Mouse (Mus musculus) megakaryocyte, embryonic 14.5 days (primary cell): ENCODE results near the gene Arglu1. TPM values are rescaled to one million over a fixed set of nuclear protein-coding genes. Genes with fewer than 3 reads are reported as not detected.

ENCODE experiments used
- H3K27me3 ChIP-seq: replicated peaks from 2 replicates; pipeline ENCODE3; 2012; ENCODE audit warnings: inconsistent platforms
- H3K36me3 ChIP-seq: replicated peaks from 2 replicates; pipeline ENCODE3; 2012; ENCODE audit warnings: low read length, inconsistent platforms, mixed read lengths
- H3K4me1 ChIP-seq: 2 replicates; pipeline ENCODE4 v1.6.1; 2012; ENCODE audit warnings: inconsistent platforms
- H3K4me3 ChIP-seq: replicated peaks from 2 replicates; pipeline ENCODE3; 2012; ENCODE audit warnings: moderate library complexity, mild to moderate bottlenecking, inconsistent platforms
- H3K9me3 ChIP-seq: 2 replicates; pipeline ENCODE4 v1.6.1; 2012; ENCODE audit warnings: inconsistent platforms
- FLI1 ChIP-seq: IDR thresholded peaks from 2 replicates; pipeline ENCODE4 v1.6.1; 2012; ENCODE audit warnings: low read length, inconsistent platforms, mixed read lengths
- GATA1 ChIP-seq: IDR thresholded peaks from 3 replicates; pipeline ENCODE4 v1.6.1; 2012; ENCODE audit warnings: mixed read lengths, low read length, inconsistent platforms, borderline replicate concordance
- polyA plus RNA-seq: library from polyadenylated mRNA; stranded (reverse); fragments of >175 nt; gene quantifications from 2 replicates; pipeline ENCODE4 v1.2.3, GENCODE M21; 2012; ENCODE audit warnings: low replicate concordance; ENCODE audit not compliant: insufficient read depth

Arglu1 gene
- 17.4 and 61.2 TPM in 2 replicates for polyA plus RNA-seq

- Histone ChIP-seq H3K4me1 (peaks cover 38% of the 10 kb centered on the region), H3K9me3 (no peaks in the 10 kb centered on the region), H3K36me3 (peaks cover 3% of the 10 kb centered on the region), H3K4me3 (peak within 1 kb of the TSS; percentile 96), H3K27me3 (peaks cover 4% of the 10 kb centered on the region)
- TF ChIP-seq GATA1, result no peak
- TF ChIP-seq FLI1, result no peak
Observed at GRCm38 (mm10) chr8:8690146-8691092, at the start of gene Arglu1. TSS of gene Arglu1 (minus strand) at chr8:8690521.

GRCm38 (mm10) chr8:8737271-8737670 lies 47.0 kb upstream of the Arglu1 start:
- Histone ChIP-seq H3K4me1 (no peaks in the 10 kb centered on the region), H3K36me3 (no peaks in the 10 kb centered on the region), H3K27me3 (no peaks in the 10 kb centered on the region), H3K4me3 (no peak overlapping the region), H3K9me3 (no peaks in the 10 kb centered on the region; the same call in 1 of the 2 replicates)
- TF ChIP-seq FLI1 (no peak), GATA1 (no peak)

- TF ChIP-seq GATA1 (no peak), FLI1 (no peak)
- no peak overlapping the region for H3K4me3 ChIP-seq
- H3K36me3 ChIP-seq, result no peaks in the 10 kb centered on the region
- H3K9me3 ChIP-seq, result no peaks in the 10 kb centered on the region; the same call in 1 of the 2 replicates
- H3K4me1 ChIP-seq, result no peaks in the 10 kb centered on the region
- no peaks in the 10 kb centered on the region for H3K27me3 ChIP-seq
Observed at GRCm38 (mm10) chr8:8736826-8737225, 46.5 kb upstream of the Arglu1 start.

GRCm38 (mm10) chr8:8733804-8734203 lies 43.5 kb upstream of the Arglu1 start:
- no peak overlapping the region for H3K4me3 ChIP-seq
- no peaks in the 10 kb centered on the region for H3K36me3 ChIP-seq
- no peaks in the 10 kb centered on the region; the same call in 1 of the 2 replicates for H3K9me3 ChIP-seq
- H3K27me3 ChIP-seq, result no peaks in the 10 kb centered on the region
- H3K4me1 ChIP-seq, result no peaks in the 10 kb centered on the region
- no peak for TF ChIP-seq FLI1
- no peak for TF ChIP-seq GATA1

- TF ChIP-seq GATA1 (no peak), FLI1 (no peak)
- H3K27me3 ChIP-seq, result no peaks in the 10 kb centered on the region
- no peak overlapping the region for H3K4me3 ChIP-seq
- peaks cover 3% of the 10 kb centered on the region; the same call in 1 of the 2 replicates for H3K9me3 ChIP-seq
- H3K4me1 ChIP-seq, result no peaks in the 10 kb centered on the region
- no peaks in the 10 kb centered on the region for H3K36me3 ChIP-seq
Observed at GRCm38 (mm10) chr8:8728643-8729042, 38.3 kb upstream of the Arglu1 start.

- H3K4me3 ChIP-seq, result no peak overlapping the region
- TF ChIP-seq FLI1 (no peak), GATA1 (no peak)
- no peaks in the 10 kb centered on the region for H3K4me1 ChIP-seq
- no peaks in the 10 kb centered on the region for H3K36me3 ChIP-seq
- H3K27me3 ChIP-seq, result no peaks in the 10 kb centered on the region
- H3K9me3 ChIP-seq, result peaks cover 3% of the 10 kb centered on the region; the same call in 1 of the 2 replicates
Observed at GRCm38 (mm10) chr8:8726547-8726946, 36.2 kb upstream of the Arglu1 start.

- H3K4me1 ChIP-seq, result peaks cover 3% of the 10 kb centered on the region; the same call in 1 of the 2 replicates
- peaks cover 3% of the 10 kb centered on the region for H3K27me3 ChIP-seq
- H3K4me3 ChIP-seq, result no peak overlapping the region
- no peak for TF ChIP-seq FLI1
- no peak for TF ChIP-seq GATA1
- H3K9me3 ChIP-seq, result peaks cover 5% of the 10 kb centered on the region; the same call in 1 of the 2 replicates
- H3K36me3 ChIP-seq, result no peaks in the 10 kb centered on the region
Observed at GRCm38 (mm10) chr8:8704813-8705212, 14.5 kb upstream of the Arglu1 start.

- H3K9me3 ChIP-seq, result peaks cover 5% of the 10 kb centered on the region; the same call in 1 of the 2 replicates
- peaks cover 5% of the 10 kb centered on the region for H3K27me3 ChIP-seq
- H3K4me1 ChIP-seq, result peaks cover 3% of the 10 kb centered on the region; the same call in 1 of the 2 replicates
- TF ChIP-seq FLI1, result no peak
- no peak for TF ChIP-seq GATA1
- no peaks in the 10 kb centered on the region for H3K36me3 ChIP-seq
- no peak overlapping the region for H3K4me3 ChIP-seq
Observed at GRCm38 (mm10) chr8:8703668-8704067, 13.3 kb upstream of the Arglu1 start.

GRCm38 (mm10) chr8:8700821-8701220 lies 10.5 kb upstream of the Arglu1 start:
- Histone ChIP-seq H3K27me3 (peaks cover 7% of the 10 kb centered on the region), H3K4me1 (peaks cover 3% of the 10 kb centered on the region; the same call in 1 of the 2 replicates), H3K9me3 (peaks cover 5% of the 10 kb centered on the region; the same call in 1 of the 2 replicates), H3K4me3 (no peak overlapping the region), H3K36me3 (no peaks in the 10 kb centered on the region)
- TF ChIP-seq FLI1, result no peak
- no peak for TF ChIP-seq GATA1

GRCm38 (mm10) chr8:8700229-8700628 lies 9.9 kb upstream of the Arglu1 start:
- TF ChIP-seq GATA1 (no peak), FLI1 (no peak)
- H3K9me3 ChIP-seq, result peaks cover 5% of the 10 kb centered on the region; the same call in 1 of the 2 replicates
- H3K4me1 ChIP-seq, result peaks cover 3% of the 10 kb centered on the region; the same call in 1 of the 2 replicates
- H3K27me3 ChIP-seq, result peaks cover 7% of the 10 kb centered on the region
- no peak overlapping the region for H3K4me3 ChIP-seq
- H3K36me3 ChIP-seq, result no peaks in the 10 kb centered on the region
